Mouse (Mus musculus) cerebellum, postnatal 4 days (tissue): ENCODE data around the gene Hist1h2af.

Experiments
- DNase-seq, 2 experiments: peaks; one replicate each; pipeline ENCODE4 v3.0.0; 2022; ENCODE audit warnings: low spot score in 2 of 2, mixed read lengths in 1 of 2

The Hist1h2af gene

GRCm38 (mm10) chr13:23533560-23534367 is at the start of gene Hist1h2af:
TSS of gene Hist1h2af (plus strand) at chr13:23533906.
- DNase-seq = peak in 1 of 2 experiments; percentile 59

- DNase-seq = no peak
These were observed 48.4 kb upstream of the Hist1h2af start for GRCm38 (mm10) chr13:23485271-23485670.

- DNase-seq = peak in 1 of 2 experiments; percentile 56
These were observed 45.0 kb upstream of the Hist1h2af start, which contains the start of gene Btn2a2 for GRCm38 (mm10) chr13:23488400-23489322. TSS of gene Btn2a2 (minus strand) at chr13:23488857.

- no peak for DNase-seq
These were observed 42.8 kb upstream of the Hist1h2af start for GRCm38 (mm10) chr13:23490863-23491262.

GRCm38 (mm10) chr13:23491263-23491662 is 42.4 kb upstream of the Hist1h2af start:
- no peak for DNase-seq

GRCm38 (mm10) chr13:23491990-23492389 is 41.7 kb upstream of the Hist1h2af start:
- no peak for DNase-seq

GRCm38 (mm10) chr13:23495526-23495925 is 38.2 kb upstream of the Hist1h2af start:
- DNase-seq = no peak

GRCm38 (mm10) chr13:23497656-23498321 is 35.9 kb upstream of the Hist1h2af start:
- DNase-seq = peak in 1 of 2 experiments; percentile 31

- no peak for DNase-seq
These were observed 35.1 kb upstream of the Hist1h2af start for GRCm38 (mm10) chr13:23498653-23499052.

- DNase-seq = no peak
These were observed 33.8 kb upstream of the Hist1h2af start for GRCm38 (mm10) chr13:23499943-23500342.

- peak in 1 of 2 experiments; percentile 52 for DNase-seq
These were observed 33.1 kb upstream of the Hist1h2af start for GRCm38 (mm10) chr13:23500424-23501200.

GRCm38 (mm10) chr13:23501511-23501910 is 32.2 kb upstream of the Hist1h2af start:
- no peak for DNase-seq

- no peak for DNase-seq
These were observed 31.6 kb upstream of the Hist1h2af start for GRCm38 (mm10) chr13:23502031-23502567.

GRCm38 (mm10) chr13:23502916-23503315 is 30.8 kb upstream of the Hist1h2af start:
- DNase-seq = no peak

- peak in 1 of 2 experiments; percentile 63 for DNase-seq
These were observed 29.9 kb upstream of the Hist1h2af start for GRCm38 (mm10) chr13:23503797-23504196.

- no peak for DNase-seq
These were observed 27.9 kb upstream of the Hist1h2af start for GRCm38 (mm10) chr13:23505662-23506345.

GRCm38 (mm10) chr13:23506351-23506750 is 27.4 kb upstream of the Hist1h2af start:
- DNase-seq = peak in 1 of 2 experiments; percentile 45

- no peak for DNase-seq
These were observed 26.7 kb upstream of the Hist1h2af start for GRCm38 (mm10) chr13:23506819-23507515.

GRCm38 (mm10) chr13:23510127-23510526 is 23.6 kb upstream of the Hist1h2af start:
- no peak for DNase-seq
